Mouse (Mus musculus): ENCODE results near the gene Myo5a. TPM values are rescaled to one million over a fixed set of nuclear protein-coding genes. Genes with fewer than 3 reads are reported as not detected.

Myo5a gene
- polyA plus RNA-seq, 1 experiment from 2014 or later = 18.1 TPM

- H3K27me3 ChIP-seq (ENCODE audit: low read depth, poor library complexity, severe bottlenecking) = no peaks in the 10 kb centered on the region
- peaks cover 4% of the 10 kb centered on the region; the same call in 1 of the 2 replicates for H3K9me3 ChIP-seq (replicated peaks)
- no peak overlapping the region for H3K27ac ChIP-seq (replicated peaks)
- H3K4me3 ChIP-seq = no peak overlapping the region
- no peaks in the 10 kb centered on the region; the same call in 1 of the 2 replicates for H3K36me3 ChIP-seq
- WGBS = 85% methylated on average over 5 of the region's 5 CpGs
- H3K4me1 ChIP-seq = no peaks in the 10 kb centered on the region
- DNase-seq (ENCODE audit: low spot score) = no peak
These were observed 14.5 kb downstream of the Myo5a start for GRCm38 (mm10) chr9:75085242-75085824.

- no peak overlapping the region for H3K4me3 ChIP-seq
- no peaks in the 10 kb centered on the region for H3K27me3 ChIP-seq (ENCODE audit: low read depth, poor library complexity, severe bottlenecking)
- no peaks in the 10 kb centered on the region for H3K9me3 ChIP-seq (replicated peaks)
- H3K27ac ChIP-seq (replicated peaks) = no peak overlapping the region
- 86% methylated on average over 2 of the region's 2 CpGs for WGBS
- no peaks in the 10 kb centered on the region for H3K4me1 ChIP-seq
- H3K36me3 ChIP-seq = no peaks in the 10 kb centered on the region; the same call in 1 of the 2 replicates
- no peak for DNase-seq (ENCODE audit: low spot score)
These were observed 17.0 kb downstream of the Myo5a start for GRCm38 (mm10) chr9:75087823-75088222.

GRCm38 (mm10) chr9:75089285-75089684 is 18.5 kb downstream of the Myo5a start:
- 85% methylated on average over 3 of the region's 3 CpGs for WGBS
- Histone ChIP-seq H3K27me3 (ENCODE audit: low read depth, poor library complexity, severe bottlenecking) (no peaks in the 10 kb centered on the region), H3K4me1 (no peaks in the 10 kb centered on the region), H3K36me3 (no peaks in the 10 kb centered on the region), H3K27ac (replicated peaks) (no peak overlapping the region), H3K9me3 (replicated peaks) (no peaks in the 10 kb centered on the region), H3K4me3 (no peak overlapping the region)
- no peak for DNase-seq (ENCODE audit: low spot score)

DNA sequence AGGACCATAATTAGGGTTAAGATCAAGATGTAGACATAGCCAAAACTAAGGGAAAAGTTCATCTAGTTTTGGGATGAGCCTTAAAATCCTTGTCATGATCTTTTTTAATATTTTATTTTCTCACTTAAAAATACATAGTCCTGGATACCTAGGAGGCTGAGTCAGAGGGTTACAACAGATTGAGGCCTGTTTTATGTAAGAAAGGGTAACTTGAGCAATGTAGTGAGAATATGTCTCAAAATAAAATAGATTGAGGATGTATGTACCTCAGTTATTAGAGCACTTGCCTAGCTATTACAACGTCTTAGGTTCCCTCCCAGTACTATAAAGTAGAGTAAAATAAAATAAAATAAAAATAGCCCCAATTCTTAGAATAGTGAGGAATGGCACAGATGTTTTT is 21.3 kb downstream of the Myo5a start:
- Histone ChIP-seq H3K36me3 (no peaks in the 10 kb centered on the region), H3K4me1 (no peaks in the 10 kb centered on the region), H3K4me3 (no peak overlapping the region), H3K27me3 (ENCODE audit: low read depth, poor library complexity, severe bottlenecking) (no peaks in the 10 kb centered on the region), H3K9me3 (replicated peaks) (no peaks in the 10 kb centered on the region), H3K27ac (replicated peaks) (no peak overlapping the region)
- DNase-seq (ENCODE audit: low spot score) = no peak
- WGBS = 85% methylated on average over 1 of the region's 1 CpGs

DNA sequence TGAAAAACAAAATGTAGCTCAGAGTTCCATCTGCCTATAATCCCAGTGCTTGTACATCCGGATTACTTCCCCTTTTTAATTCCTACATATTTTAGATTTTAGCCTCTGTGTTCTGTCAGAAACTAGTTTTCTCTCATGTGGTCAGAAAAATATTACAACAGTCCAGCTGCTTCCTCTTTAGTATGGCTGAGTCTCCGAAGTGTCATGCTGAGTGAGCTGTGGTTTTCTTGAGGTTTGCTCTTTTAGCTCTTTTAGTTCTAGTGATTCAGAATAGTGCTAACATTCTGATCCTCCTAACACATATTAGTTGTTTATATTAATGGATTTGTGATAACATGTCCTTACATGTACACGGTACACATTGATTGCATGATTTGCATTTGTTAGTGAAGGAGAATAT is 23.9 kb downstream of the Myo5a start:
- no peaks in the 10 kb centered on the region for H3K27me3 ChIP-seq (ENCODE audit: low read depth, poor library complexity, severe bottlenecking)
- no peaks in the 10 kb centered on the region for H3K4me1 ChIP-seq
- no peak overlapping the region for H3K27ac ChIP-seq (replicated peaks)
- DNase-seq (ENCODE audit: low spot score) = no peak
- no peak overlapping the region for H3K4me3 ChIP-seq
- WGBS = 85% methylated on average over 3 of the region's 3 CpGs
- H3K36me3 ChIP-seq = peaks cover 8% of the 10 kb centered on the region; the same call in 1 of the 2 replicates
- H3K9me3 ChIP-seq (replicated peaks) = no peaks in the 10 kb centered on the region

DNA sequence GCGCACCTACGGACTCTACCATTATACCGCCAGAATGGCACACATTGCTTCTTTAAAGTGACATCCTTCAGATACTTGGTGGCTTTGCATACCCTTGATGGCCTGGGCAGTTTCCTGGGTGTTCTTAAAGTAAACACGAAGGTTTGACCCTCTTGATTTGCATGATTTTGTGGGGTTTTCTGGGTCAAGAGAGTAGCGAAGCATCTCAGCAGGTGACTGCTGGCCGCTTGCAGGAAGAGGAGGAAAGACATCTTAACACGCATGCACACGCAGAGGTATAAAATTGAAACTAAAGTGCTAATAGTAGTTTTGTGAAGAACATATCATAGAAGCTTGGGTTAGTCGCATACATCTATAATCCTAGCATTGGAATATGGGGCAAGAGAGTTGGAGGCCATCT is 28.1 kb downstream of the Myo5a start:
- H3K27me3 ChIP-seq (ENCODE audit: low read depth, poor library complexity, severe bottlenecking) = no peaks in the 10 kb centered on the region
- H3K4me1 ChIP-seq = peaks cover 5% of the 10 kb centered on the region
- no peaks in the 10 kb centered on the region for H3K9me3 ChIP-seq (replicated peaks)
- no peak overlapping the region for H3K27ac ChIP-seq (replicated peaks)
- H3K4me3 ChIP-seq = no peak overlapping the region
- peaks cover 8% of the 10 kb centered on the region; the same call in 1 of the 2 replicates for H3K36me3 ChIP-seq
- WGBS = 93% methylated on average over 9 of the region's 9 CpGs
- DNase-seq (ENCODE audit: low spot score) = no peak

DNA sequence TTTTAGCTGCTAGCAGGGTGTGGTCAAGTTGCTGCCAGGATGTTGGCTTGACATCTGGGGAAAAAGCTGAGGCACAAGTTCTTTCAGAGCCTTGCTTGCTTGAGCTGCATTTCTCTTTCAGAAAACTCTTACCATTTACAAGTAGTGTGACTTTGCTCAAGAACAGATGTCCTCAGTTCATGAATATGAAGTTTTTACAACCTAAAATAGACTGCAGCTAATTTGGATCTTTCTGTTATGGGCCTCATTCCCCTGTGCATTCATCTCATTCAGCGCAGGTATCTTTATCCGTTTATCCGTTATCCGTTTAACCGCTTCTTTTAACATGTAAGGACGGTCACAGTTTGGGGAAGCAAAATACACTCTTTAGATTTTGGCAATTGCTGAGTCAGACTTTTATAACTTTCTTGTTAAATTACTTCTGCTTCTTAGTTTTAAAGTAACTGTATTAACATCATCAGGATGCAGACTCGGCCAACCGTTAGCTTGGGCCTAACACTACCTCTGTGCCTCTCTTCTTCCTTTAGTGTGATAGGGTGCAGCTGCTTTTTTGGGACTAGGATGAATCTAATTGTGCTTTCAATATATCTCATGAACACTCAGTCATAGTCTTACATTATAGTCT is 29.5 kb downstream of the Myo5a start:
- no peak for DNase-seq (ENCODE audit: low spot score)

DNA sequence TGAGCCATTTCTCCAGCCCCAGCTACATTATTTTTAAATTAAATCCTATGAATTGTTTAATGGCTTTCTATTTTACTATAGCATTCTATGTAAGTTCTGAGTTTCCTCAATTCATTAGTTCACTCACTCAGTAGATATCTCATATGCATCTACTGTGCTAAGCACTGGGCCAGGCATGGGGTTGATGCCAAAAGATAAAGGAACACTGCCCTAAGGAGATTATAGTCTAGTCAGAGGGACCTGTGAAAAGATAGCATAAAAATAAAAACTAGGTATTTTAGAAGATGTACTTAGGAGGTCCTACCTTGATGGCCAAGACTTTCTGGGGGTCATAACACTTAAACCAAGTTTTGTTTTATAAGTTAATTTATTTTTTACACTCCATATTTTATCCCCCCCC is 31.3 kb downstream of the Myo5a start:
- H3K4me1 ChIP-seq = peaks cover 11% of the 10 kb centered on the region
- H3K9me3 ChIP-seq (replicated peaks) = no peaks in the 10 kb centered on the region
- no peak overlapping the region for H3K4me3 ChIP-seq
- H3K36me3 ChIP-seq = peaks cover 8% of the 10 kb centered on the region; the same call in 1 of the 2 replicates
- no peak overlapping the region for H3K27ac ChIP-seq (replicated peaks)
- DNase-seq (ENCODE audit: low spot score) = no peak
- no peaks in the 10 kb centered on the region for H3K27me3 ChIP-seq (ENCODE audit: low read depth, poor library complexity, severe bottlenecking)

More for the DNA sequence above, 29.5 kb downstream of the Myo5a start:
- H3K4me1 ChIP-seq = peaks cover 11% of the 10 kb centered on the region
- no peaks in the 10 kb centered on the region for H3K9me3 ChIP-seq (replicated peaks)
- H3K36me3 ChIP-seq = peaks cover 8% of the 10 kb centered on the region; the same call in 1 of the 2 replicates
- 96% methylated on average over 8 of the region's 8 CpGs for WGBS
- no peak overlapping the region for H3K27ac ChIP-seq (replicated peaks)
- H3K27me3 ChIP-seq (ENCODE audit: low read depth, poor library complexity, severe bottlenecking) = no peaks in the 10 kb centered on the region
- H3K4me3 ChIP-seq = no peak overlapping the region

DNA sequence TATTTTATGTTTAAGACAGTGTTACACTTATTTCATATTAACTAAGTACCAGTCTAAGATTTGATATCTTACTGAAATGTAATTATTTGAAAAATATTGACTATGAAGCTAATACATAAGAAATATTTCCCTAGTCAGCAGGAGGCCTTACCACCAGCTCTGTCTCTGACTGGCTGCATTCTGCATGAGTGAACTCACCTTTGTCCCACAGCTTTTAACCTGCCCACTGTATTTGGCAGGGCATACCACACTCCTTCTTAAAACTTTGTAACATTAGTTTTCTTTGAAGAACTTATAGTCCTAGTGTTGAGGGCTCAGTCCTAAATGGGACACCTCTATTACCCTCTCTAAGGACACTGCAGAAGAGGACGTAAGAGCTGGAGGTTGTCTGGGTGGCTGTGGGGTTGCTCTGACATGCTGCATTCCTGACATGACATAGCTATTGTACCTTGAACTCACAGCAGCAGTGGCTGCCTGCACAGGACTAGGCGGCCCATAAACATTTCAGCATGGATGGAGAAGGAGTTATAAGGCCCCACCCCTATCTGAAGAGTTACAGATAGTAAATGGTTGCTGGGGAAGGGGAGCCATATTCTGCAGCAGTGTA is 45.9 kb downstream of the Myo5a start:
- no peaks in the 10 kb centered on the region for H3K27me3 ChIP-seq (ENCODE audit: low read depth, poor library complexity, severe bottlenecking)
- no peak overlapping the region for H3K4me3 ChIP-seq
- no peaks in the 10 kb centered on the region for H3K4me1 ChIP-seq
- no peaks in the 10 kb centered on the region for H3K9me3 ChIP-seq (replicated peaks)
- WGBS = 82% methylated on average over 2 of the region's 2 CpGs
- no peak overlapping the region for H3K27ac ChIP-seq (replicated peaks)
- DNase-seq (ENCODE audit: low spot score) = no peak
- peaks cover 37% of the 10 kb centered on the region for H3K36me3 ChIP-seq

- Histone ChIP-seq H3K27ac (replicated peaks) (no peak overlapping the region), H3K36me3 (peaks cover 58% of the 10 kb centered on the region), H3K4me3 (no peak overlapping the region), H3K27me3 (ENCODE audit: low read depth, poor library complexity, severe bottlenecking) (no peaks in the 10 kb centered on the region), H3K4me1 (no peaks in the 10 kb centered on the region), H3K9me3 (replicated peaks) (no peaks in the 10 kb centered on the region)
- 91% methylated on average over 3 of the region's 3 CpGs for WGBS
- no peak for DNase-seq (ENCODE audit: low spot score)
These were observed 50.3 kb downstream of the Myo5a start for GRCm38 (mm10) chr9:75121126-75121525.

DNA sequence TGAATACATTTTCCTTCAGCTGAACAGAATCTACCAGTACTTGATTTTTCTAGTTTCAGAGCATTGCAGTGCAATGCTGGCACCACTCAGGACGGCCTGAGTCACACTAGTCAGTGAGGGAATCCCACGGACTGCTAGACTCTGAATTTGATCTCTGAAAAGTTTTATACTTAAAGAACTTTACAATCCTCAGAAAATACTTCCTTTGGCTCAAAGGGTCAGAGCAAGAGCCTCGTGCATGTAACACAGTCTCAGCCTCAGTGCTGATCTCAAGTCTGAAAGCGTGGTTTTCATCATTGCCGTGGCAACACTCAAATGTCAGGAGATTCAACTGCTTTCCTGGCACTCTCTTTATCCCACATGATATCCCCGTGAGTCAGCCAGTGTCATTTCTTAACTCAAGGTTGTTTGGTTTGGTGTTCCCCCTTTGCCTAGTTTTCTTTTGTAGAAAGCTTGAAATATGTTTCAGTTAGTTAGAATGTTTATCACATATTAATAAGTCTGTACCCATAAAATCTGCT is 53.4 kb downstream of the Myo5a start:
- Histone ChIP-seq H3K4me1 (no peaks in the 10 kb centered on the region), H3K27me3 (ENCODE audit: low read depth, poor library complexity, severe bottlenecking) (no peaks in the 10 kb centered on the region), H3K4me3 (no peak overlapping the region), H3K9me3 (replicated peaks) (no peaks in the 10 kb centered on the region), H3K36me3 (peaks cover 67% of the 10 kb centered on the region), H3K27ac (replicated peaks) (no peak overlapping the region)
- WGBS = 75% methylated on average over 6 of the region's 6 CpGs
- no peak for DNase-seq (ENCODE audit: low spot score)

DNA sequence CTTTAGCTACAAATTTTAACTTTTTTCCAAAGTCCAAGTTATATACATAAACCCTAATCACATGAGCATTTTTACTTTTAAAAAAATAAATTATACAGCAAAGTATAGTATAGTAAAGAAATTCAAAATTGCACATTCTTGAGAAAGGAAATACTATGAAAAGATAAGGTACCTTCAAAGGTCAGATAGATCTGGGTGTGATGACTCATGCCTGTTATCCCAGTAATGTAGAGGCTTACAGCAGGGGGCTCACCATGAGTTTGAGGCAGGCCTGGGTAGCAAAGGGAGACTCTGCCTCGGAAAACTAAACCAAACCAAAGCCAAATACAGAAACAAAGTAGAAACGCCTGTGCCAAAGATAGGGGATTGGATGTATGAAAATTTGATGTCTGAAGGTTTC is 59.7 kb downstream of the Myo5a start:
- no peak for DNase-seq (ENCODE audit: low spot score)
- Histone ChIP-seq H3K27ac (replicated peaks) (no peak overlapping the region), H3K4me3 (no peak overlapping the region), H3K27me3 (ENCODE audit: low read depth, poor library complexity, severe bottlenecking) (no peaks in the 10 kb centered on the region), H3K9me3 (replicated peaks) (no peaks in the 10 kb centered on the region), H3K36me3 (peaks cover 70% of the 10 kb centered on the region), H3K4me1 (no peaks in the 10 kb centered on the region)
- 79% methylated on average over 2 of the region's 2 CpGs for WGBS

DNA sequence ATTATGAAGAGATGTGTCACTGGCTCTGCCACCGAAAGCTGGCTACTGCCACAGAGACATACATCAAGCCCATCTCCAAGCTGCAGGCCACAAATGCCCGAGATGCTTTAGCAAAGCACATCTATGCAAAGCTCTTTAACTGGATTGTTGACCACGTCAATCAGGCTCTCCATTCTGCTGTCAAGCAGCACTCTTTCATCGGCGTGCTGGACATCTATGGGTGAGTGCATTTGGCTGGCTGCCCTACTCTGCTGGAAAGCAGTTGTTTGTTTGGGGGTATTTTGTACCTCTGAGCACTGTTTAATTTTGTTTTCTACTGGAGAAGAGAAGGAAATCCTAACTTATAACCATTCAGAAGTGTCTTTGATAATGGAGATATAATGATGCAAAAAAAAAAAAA is 76.1 kb downstream of the Myo5a start:
- H3K27me3 ChIP-seq (ENCODE audit: low read depth, poor library complexity, severe bottlenecking) = no peaks in the 10 kb centered on the region
- H3K36me3 ChIP-seq = peaks cover 78% of the 10 kb centered on the region
- H3K4me1 ChIP-seq = peaks cover 7% of the 10 kb centered on the region; the same call in 1 of the 2 replicates
- no peak overlapping the region for H3K27ac ChIP-seq (replicated peaks)
- WGBS = 53% methylated on average over 5 of the region's 5 CpGs
- no peak overlapping the region for H3K4me3 ChIP-seq
- no peaks in the 10 kb centered on the region for H3K9me3 ChIP-seq (replicated peaks)
- DNase-seq (ENCODE audit: low spot score) = no peak

Measured in midbrain, embryonic 10.5 days (tissue).